Mouse (Mus musculus) G1E (cell line): ENCODE results near the gene Sytl3.
"Not testable (repeated sequence)": the region's sequence is repeated elsewhere in the genome, so short reads cannot be mapped to it uniquely, and the experiment has no call there.

Source experiments
- CTCF ChIP-seq: IDR thresholded peaks from 2 replicates; pipeline ENCODE4 v1.5.1; 2012; ENCODE audit warnings: low read depth, low read length, inconsistent platforms, mixed read lengths
- GATA1 ChIP-seq: IDR thresholded peaks from 2 replicates; pipeline ENCODE4 v1.6.1; 2012; ENCODE audit warnings: borderline replicate concordance, low read length, inconsistent platforms, mixed read lengths
- GATA2 ChIP-seq: IDR thresholded peaks from 2 replicates; pipeline ENCODE4 v1.6.1; 2012; ENCODE audit warnings: low read depth, low read length, inconsistent platforms, borderline replicate concordance

- TF ChIP-seq CTCF, GATA2, GATA1: not testable (repeated sequence)
Measured at GRCm38 (mm10) chr17:6650904-6651565, 7.9 kb upstream of the Sytl3 start.
